Mouse (Mus musculus) liver, embryonic 11.5 days (tissue): ENCODE results near the gene Awat2. TPM values are rescaled to one million over a fixed set of nuclear protein-coding genes. Genes with fewer than 3 reads are reported as not detected.

Experiments
- microRNA counts: library from miRNA; unstranded; fragments of <30 nt; microRNA quantifications from one replicate; lab custom pipeline; 2015
- microRNA-seq: library from miRNA; unstranded; fragments of <30 nt; microRNA quantifications from one replicate; pipeline ENCODE4, GENCODE M21; 2017; ENCODE audit warnings: borderline number of aligned reads
- polyA plus RNA-seq: library from polyadenylated mRNA; unstranded; fragments of >200 nt; fragmentation: Nextera tagmentation; extraction: Ambion mirVana; gene quantifications from 2 replicates; pipeline ENCODE4 v1.2.1, GENCODE M21; 2014

Gene Awat2
- polyA plus RNA-seq, 1 experiment from 2014 or later = 0.77 TPM

MicroRNA genes within 50 kb of the gene (microRNA counts, 519-probe panel; counts per million panel counts)
- microRNA mmu-miR-676 (lab: Ali Mortazavi, UCI) = not detected

Small RNAs within 50 kb of the gene (microRNA-seq; reads per million reads assigned to microRNA genes)
- 345 reads per million, percentile 61 among the genes with 10 or more reads in this experiment for gene Mir676

Other genes starting within 250 kb of the Awat2 start
- not detected in 2 replicates for gene Otud6a, start 13.7 kb downstream of the Awat2 start, polyA plus RNA-seq
- gene Igbp1, start 51.6 kb upstream of the Awat2 start, polyA plus RNA-seq = 39.9 and 40.5 TPM in 2 replicates
- gene Dgat2l6, start 82.1 kb upstream of the Awat2 start, polyA plus RNA-seq = not detected in 2 replicates
- gene Awat1, start 129.5 kb upstream of the Awat2 start, polyA plus RNA-seq = not detected in 2 replicates
- 0.06 TPM in 1 of 2 replicates, not detected in the other for gene P2ry4, start 152.2 kb upstream of the Awat2 start, polyA plus RNA-seq
- not detected in 2 replicates for gene Arr3, start 162.8 kb upstream of the Awat2 start, polyA plus RNA-seq
- gene Kif4, start 183.0 kb upstream of the Awat2 start, polyA plus RNA-seq = 33.5 and 35.6 TPM in 2 replicates
- gene Pdzd11, start 183.9 kb upstream of the Awat2 start, polyA plus RNA-seq = 88.5 and 97.0 TPM in 2 replicates